Mouse (Mus musculus): Measurements from ENCODE around the gene Axin2.

The Axin2 gene

GRCm38 (mm10) chr11:108929176-108929575 lies 9.0 kb downstream of the Axin2 start:
- no peak for DNase-seq (ENCODE audit: low read depth, low spot score)

DNA sequence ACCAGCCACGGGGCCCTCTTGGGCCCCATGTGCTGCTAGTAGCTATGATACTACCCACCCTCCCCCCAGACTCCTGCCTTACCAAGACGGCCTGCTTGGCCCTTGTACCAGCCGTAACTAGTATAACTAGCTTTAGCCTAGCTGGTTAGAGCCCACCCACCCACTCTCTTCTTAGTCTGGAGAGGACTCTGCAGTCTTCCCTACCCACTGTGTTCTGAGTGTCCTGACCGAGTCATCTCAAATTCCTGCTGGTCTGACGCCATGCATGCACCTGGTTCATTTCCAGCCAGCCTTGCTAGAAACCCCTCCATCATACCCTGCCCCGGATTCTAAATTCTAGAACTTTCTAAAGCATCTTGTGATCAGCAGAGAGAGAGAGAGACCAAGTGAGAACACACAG lies 9.6 kb downstream of the Axin2 start:
- DNase-seq (ENCODE audit: low read depth, low spot score) = no peak

DNA sequence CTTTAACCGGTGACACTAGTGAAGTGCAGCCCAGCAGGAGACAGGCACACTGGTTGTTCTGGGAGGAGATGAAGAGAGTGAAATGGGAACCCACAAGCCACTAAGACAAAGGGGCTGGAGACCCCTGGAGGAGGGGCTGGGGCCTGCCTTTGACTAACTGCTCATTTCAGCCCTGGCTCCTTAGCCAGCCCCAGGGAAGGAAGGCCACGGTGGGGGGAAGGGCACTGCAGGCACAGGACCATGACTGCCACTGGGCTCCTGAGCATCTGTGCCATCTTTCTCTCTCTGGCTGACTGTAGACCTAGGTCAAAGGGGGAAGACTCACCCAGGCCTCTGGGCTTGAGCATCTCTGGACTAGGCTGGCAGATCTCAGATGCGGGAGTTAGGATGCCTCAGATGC lies 10.5 kb downstream of the Axin2 start:
- no peak for DNase-seq (ENCODE audit: low read depth, low spot score)

- DNase-seq (ENCODE audit: low read depth, low spot score) = no peak
Observed at GRCm38 (mm10) chr11:108933835-108934234, 13.7 kb downstream of the Axin2 start.

GRCm38 (mm10) chr11:108935128-108935868 lies 15.1 kb downstream of the Axin2 start:
- DNase-seq (ENCODE audit: low read depth, low spot score) = no peak

DNA sequence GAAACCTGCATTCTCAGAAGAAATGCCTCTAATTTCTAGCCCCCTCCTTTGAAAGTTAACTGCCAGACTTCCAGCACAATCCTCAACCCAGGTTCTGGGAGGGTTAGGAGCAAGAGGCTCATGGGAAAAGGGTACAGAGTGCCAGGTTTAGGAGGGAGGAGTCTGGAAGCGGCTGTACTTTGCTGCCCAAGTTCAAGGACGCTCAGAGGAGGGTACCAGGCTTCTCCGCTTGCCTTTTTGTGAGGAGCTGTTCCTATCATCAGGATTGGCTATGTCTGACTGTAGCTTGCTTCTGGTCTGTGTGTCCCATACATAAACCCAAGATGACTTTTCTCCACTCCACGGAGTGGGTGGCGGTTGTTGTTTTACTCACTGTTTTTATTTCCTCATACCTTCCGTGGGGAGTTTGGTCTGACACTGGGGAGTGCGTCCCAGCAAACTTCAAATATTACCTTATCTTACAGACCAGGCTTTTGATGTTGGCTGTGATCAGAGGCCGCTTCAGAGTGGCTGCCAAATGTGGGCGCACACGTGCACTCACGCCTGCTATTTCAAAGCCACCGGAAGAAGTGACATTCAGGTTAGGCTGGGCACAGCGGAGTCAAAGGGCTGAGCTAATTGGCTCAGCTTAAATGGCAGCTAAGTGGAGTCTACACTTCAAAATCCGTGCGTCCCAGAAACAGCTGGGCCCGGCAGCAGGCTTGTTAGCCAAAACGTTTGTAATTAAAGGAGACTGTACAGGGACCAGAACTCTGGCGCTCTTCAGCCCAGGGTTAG lies 16.1 kb downstream of the Axin2 start:
- DNase-seq (ENCODE audit: low read depth, low spot score) = no peak

DNA sequence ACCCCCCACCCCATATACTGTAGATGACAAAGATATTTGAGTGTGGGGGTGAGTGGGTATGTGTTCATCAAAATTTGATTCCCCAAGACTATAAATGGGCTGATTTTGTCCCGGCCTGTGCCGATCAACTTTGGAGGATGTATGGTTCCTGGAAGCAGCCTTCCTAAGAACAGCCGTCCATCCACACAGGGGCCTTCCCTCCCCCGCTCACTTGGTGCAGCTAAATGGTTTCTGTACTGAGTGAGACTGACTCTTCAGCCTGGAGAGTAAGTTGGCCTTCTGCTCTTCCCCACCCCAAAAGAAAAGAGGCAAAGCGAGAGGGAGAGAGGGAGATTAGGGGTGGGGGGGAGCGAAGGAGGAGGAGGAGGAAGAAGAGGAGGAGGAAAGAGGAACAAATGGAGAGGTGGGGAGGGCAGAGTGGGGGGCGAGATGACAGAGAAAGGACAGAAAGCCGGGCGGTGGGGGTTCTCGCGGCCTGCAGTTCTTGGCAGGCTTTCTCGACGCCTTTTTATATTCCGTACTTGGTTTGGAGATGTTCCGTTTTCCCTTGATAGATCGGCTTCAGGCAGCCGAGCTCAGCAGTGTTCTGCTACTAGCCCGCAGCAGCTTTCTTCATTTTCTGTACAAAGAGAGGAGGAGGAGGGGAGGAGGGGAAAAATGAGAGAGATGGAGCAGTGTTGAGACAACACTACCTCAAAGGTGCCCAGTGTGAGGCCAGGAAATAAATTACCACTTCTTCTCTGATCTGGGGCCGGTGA lies 20.7 kb downstream of the Axin2 start:
- DNase-seq (ENCODE audit: low read depth, low spot score) = no peak

- DNase-seq (ENCODE audit: low read depth, low spot score) = no peak
Observed at GRCm38 (mm10) chr11:108941836-108942235, 21.7 kb downstream of the Axin2 start.

- no peak for DNase-seq (ENCODE audit: low read depth, low spot score)
Observed at GRCm38 (mm10) chr11:108943741-108944140, 23.6 kb downstream of the Axin2 start.

DNA sequence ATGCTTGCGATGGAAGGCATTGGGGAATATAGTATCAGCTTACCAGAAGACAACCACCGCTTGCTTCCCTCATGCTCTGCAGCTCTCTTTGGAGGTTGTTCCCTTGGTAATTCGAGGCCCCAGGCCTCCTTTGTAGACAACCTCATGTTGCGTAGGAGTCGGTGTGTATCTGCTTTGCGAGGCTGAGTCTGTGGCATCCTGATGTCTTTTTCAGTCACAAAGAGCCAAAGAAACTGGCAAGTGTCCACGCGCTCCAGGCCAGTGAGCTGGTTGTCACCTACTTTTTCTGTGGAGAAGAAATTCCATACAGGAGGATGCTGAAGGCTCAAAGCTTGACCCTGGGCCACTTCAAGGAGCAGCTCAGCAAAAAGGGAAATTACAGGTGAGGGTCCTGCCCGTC lies 25.5 kb downstream of the Axin2 start:
- DNase-seq (ENCODE audit: low read depth, low spot score) = no peak

GRCm38 (mm10) chr11:108947425-108948184 lies 27.5 kb downstream of the Axin2 start:
- DNase-seq (ENCODE audit: low read depth, low spot score) = no peak

DNA sequence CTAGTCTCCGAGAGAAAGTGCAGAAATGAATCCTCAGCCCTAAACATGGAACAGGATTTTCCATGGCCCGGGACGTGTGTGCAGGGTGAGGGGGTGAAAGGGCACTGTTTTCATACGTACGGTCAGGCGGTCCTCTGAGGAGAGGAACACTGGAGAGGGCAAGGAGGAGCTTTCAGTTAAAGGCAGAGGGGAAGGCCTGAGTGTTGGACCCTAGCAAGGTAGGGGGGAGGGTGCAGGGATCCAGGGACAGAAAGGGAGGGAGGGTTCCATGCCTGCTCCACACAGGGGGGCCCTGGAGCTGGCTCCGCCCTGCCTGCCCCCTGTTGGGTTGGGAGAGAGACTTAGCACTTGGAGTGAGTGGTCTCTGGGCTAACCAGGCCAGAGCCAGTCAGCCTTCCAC lies 28.4 kb downstream of the Axin2 start:
- no peak for DNase-seq (ENCODE audit: low read depth, low spot score)

- no peak for DNase-seq (ENCODE audit: low read depth, low spot score)
Observed at GRCm38 (mm10) chr11:108948931-108949330, 28.8 kb downstream of the Axin2 start.

DNA sequence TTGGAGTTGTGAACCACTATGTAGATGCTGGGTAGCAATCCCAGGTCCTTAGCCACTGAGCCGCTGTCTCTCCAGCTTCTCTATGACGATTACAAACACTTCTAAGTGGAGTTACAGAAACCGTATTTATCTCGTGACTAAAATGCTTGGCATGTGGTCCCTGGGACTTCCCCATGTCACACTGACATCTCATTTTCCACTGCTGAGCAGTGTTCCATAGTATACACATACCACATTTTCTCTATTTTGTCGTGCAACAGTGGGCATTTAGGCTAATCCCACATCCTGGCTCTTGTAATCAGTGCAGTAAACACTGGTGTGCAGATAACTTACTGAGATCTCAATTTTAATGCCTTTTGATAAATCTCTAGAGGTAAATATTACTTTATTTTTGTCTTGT lies 32.2 kb downstream of the Axin2 start:
- DNase-seq (ENCODE audit: low read depth, low spot score) = no peak

- no peak for DNase-seq (ENCODE audit: low read depth, low spot score)
Observed at GRCm38 (mm10) chr11:108955943-108956342, 35.8 kb downstream of the Axin2 start.

- no peak for DNase-seq (ENCODE audit: low read depth, low spot score)
Observed at GRCm38 (mm10) chr11:108958349-108958748, 38.2 kb downstream of the Axin2 start.

DNA sequence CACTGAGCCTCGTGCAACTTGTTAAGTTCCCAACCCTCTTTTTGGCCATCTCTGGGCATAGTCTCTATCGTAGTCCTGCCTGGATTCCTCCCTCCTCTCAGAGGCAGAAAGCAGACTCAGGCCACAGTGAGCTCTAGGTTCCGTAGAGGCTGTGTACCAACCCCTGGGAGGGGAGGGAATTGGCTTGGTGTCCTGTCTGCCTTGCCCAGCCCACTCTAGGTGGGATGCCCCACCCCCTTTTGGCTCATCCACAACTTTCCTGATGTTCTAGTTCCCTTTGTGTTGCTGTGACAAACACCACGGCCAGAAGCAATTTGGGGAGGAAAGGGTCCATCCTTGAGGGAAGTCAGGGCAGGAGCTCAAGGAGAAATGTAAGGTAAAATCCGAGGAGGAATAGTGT lies 39.0 kb downstream of the Axin2 start:
- no peak for DNase-seq (ENCODE audit: low read depth, low spot score)

DNA sequence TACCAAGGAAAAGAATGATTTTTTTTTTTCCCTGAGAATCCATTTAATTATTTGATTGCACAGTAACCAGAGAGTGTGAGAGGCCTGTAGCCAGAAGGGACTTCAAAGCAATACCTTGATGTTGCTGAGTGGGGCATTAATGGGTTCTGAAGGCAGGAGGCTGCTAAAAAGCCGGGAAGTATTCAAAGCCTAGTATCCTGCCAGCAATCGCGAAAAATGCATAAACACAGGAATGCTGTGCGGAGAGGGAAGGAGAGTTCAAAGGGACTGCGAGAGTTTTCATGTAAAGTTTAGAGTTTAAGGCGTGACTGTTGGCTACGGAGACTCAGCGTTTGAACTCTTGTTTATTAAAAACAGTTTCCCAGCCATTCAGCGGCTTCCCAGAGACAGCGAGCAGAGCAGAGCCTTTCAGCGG lies 41.5 kb downstream of the Axin2 start:
- no peak for DNase-seq (ENCODE audit: low read depth, low spot score)

DNA sequence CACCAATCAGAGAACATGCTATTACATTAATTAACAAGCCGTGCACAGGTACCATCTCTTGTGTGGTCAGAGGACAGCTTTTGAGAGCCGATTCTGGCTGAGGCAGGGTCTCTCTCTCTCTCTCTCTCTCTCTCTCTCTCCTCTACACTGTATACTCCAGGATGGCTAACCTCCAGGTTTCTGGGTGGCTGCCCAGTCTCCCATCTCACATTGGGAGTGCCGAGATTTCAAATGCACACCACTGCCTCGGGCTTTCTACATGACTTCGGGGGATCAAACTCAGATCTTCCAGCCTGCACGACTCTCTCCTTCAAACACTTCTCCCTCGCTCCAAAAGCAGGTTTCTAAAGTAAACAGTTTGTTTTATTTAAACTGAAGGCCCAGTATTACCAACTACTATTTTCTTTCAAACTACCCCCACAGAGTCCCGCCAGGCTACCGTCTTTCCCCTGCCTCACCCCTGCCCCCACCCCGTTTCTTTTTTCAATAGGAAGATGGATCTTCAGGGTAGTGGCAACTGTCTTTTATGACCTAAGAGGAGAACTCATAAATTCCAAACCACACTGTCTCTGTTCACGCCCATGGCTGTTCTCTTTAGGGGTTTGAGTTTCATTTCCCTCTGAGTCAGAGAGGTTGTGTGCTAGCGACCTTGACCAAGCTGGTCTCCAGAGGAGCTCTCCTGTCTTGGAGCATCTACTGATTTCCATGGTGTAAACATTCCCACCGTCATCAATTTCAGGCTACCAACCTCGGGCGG lies 43.5 kb downstream of the Axin2 start:
- DNase-seq (ENCODE audit: low read depth, low spot score) = no peak

GRCm38 (mm10) chr11:108965740-108966139 lies 45.6 kb downstream of the Axin2 start:
- DNase-seq (ENCODE audit: low read depth, low spot score) = no peak

DNA sequence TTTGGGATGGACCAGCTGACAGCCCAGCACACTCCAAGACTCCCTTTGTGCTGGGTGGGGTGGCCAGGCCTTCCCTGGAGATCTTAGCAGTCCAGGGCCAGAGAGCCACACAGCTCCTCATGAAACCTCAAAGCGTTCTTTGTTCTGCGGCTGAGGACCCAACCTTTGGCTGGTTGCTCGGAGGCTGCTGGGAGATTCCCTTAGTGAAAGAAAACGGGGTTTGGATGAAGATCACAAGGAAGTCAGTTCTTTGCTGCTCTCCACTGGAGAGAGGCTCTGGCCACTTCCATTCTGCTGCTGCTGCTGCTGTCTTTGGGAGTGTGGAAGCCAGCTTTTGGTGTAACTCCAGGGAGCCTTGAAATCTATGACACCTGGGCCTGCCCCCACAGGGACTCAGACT lies 53.3 kb downstream of the Axin2 start:
- no peak for DNase-seq (ENCODE audit: low read depth, low spot score)

Measured in c-Kit-negative CD71-positive TER-119-positive erythroid progenitor cells, embryonic 14.5 days (primary cell).